In genomic region chr2:17945369-17945915, GRCm38 (mm10) we compare ENCODE assay signal across 20 mouse cellular contexts. TPM values are rescaled to one million over a fixed set of nuclear protein-coding genes. Genes with fewer than 3 reads are reported as not detected.
"Had no signal": no experiment of that assay in that cellular context is flagged by ENCODE, and none has a peak within 500 bp of the region (broad histone marks: within the 10 kb centered on the region; RNA-seq: fewer than 3 reads in every experiment).

No protein-coding gene starts in this region.

- H3K4me1 ChIP-seq: liver, embryonic 15.5 days; neural tube, embryonic 12.5 days had no signal

- H3K4me3 ChIP-seq: liver, embryonic 15.5 days; midbrain, embryonic 10.5 days; myocyte; neural tube, embryonic 12.5 days had no signal

- H3K27ac ChIP-seq: liver, embryonic 15.5 days; midbrain, embryonic 10.5 days; neural tube, embryonic 12.5 days had no signal

- H3K4me2 ChIP-seq: liver, embryonic 15.5 days; neural tube, embryonic 12.5 days had no signal

- DNase-seq: kidney, adult 8-10 months; left cerebral cortex, postnatal 4 days; lung, adult 2 months; lung, postnatal 10 days; lung, postnatal 4 days; midbrain, embryonic 14.5 days; thymus, adult 2 months; thymus, postnatal 25 days had no signal

- H3K9me3 ChIP-seq: liver, embryonic 15.5 days; midbrain, embryonic 10.5 days; neural tube, embryonic 12.5 days had no signal

- H3K27me3 ChIP-seq: liver, embryonic 15.5 days; neural tube, embryonic 12.5 days had no signal

- H3K36me3 ChIP-seq: liver, embryonic 15.5 days; midbrain, embryonic 10.5 days; neural tube, embryonic 12.5 days had no signal

- H3K9ac ChIP-seq: liver, embryonic 15.5 days; neural tube, embryonic 12.5 days had no signal

RNA-seq across cellular contexts. Expression of gene H2al2a, which starts 51.3 kb away (rescaled TPM):
- total RNA-seq: layer of hippocampus, adult 18-20 months; layer of hippocampus, postnatal 10 days; left cerebral cortex, postnatal 10 days; left cerebral cortex, postnatal 4 days; liver, adult 2 months; megakaryocyte, adult 5-6 weeks; neutrophil, adult 5-6 weeks had no signal
- polyA plus RNA-seq: kidney, embryonic 16.5 days; liver, adult 2 months; liver, embryonic 15.5 days; lung, adult 2 months; midbrain, embryonic 10.5 days; midbrain, embryonic 14.5 days; myocyte; neural tube, embryonic 12.5 days; thymus, adult 2 months; urinary bladder, adult 2 months had no signal
